Mouse (Mus musculus) liver, embryonic 11.5 days (tissue): ENCODE results near the gene F11r. TPM values are rescaled to one million over a fixed set of nuclear protein-coding genes. Genes with fewer than 3 reads are reported as not detected.

Source experiments
- ATAC-seq: fragments of 200-750 bp; cut with Nextera tagmentation; replicated peaks from 2 replicates; pipeline ENCODE4 v1.8.0; 2017; ENCODE audit warnings: moderate number of reproducible peaks, mild to moderate bottlenecking, moderate TSS enrichment, moderate library complexity; ENCODE audit not compliant: low FRiP score
- DNase-seq: peaks from one replicate; pipeline ENCODE4 v3.0.0-alpha.2; 2017; ENCODE audit warnings: low spot score
- H3K27ac ChIP-seq: fragments of 300-500 bp; sonication (generic); 2 replicates; pipeline ENCODE4 v1.5.1; 2014; ENCODE audit warnings: mild to moderate bottlenecking, low read depth, low read length, control low read depth
- H3K27me3 ChIP-seq: fragments of 300-500 bp; sonication (generic); replicated peaks from 2 replicates; pipeline ENCODE4 v1.6.1; 2014; ENCODE audit warnings: low read length, mixed read lengths; ENCODE audit not compliant: control insufficient read depth, insufficient read depth
- H3K36me3 ChIP-seq: fragments of 300-500 bp; sonication (generic); 2 replicates; pipeline ENCODE4 v1.6.1; 2014; ENCODE audit warnings: mild to moderate bottlenecking, low read length, moderate library complexity, mixed read lengths; ENCODE audit not compliant: control insufficient read depth, insufficient read depth
- H3K4me1 ChIP-seq: fragments of 300-500 bp; sonication (generic); replicated peaks from 2 replicates; pipeline ENCODE4 v1.6.1; 2014; ENCODE audit warnings: low read length, mixed read lengths; ENCODE audit not compliant: control insufficient read depth, insufficient read depth
- H3K4me2 ChIP-seq: fragments of 300-500 bp; sonication (generic); 2 replicates; pipeline ENCODE4 v1.6.1; 2014; ENCODE audit warnings: mild to moderate bottlenecking, control low read depth, moderate library complexity
- H3K4me3 ChIP-seq: fragments of 300-500 bp; sonication (generic); 2 replicates; pipeline ENCODE4 v1.5.1; 2014; ENCODE audit warnings: low read depth, low read length, control low read depth
- H3K9ac ChIP-seq: fragments of 300-500 bp; sonication (generic); 2 replicates; pipeline ENCODE4 v1.6.1; 2014; ENCODE audit warnings: low read depth, low read length, control low read depth
- H3K9me3 ChIP-seq: fragments of 300-500 bp; sonication (generic); 2 replicates; pipeline ENCODE4 v1.6.1; 2016; ENCODE audit warnings: low read length, inconsistent platforms, mixed read lengths; ENCODE audit not compliant: control insufficient read depth
- WGBS: fragments of 180-500 bp; shearing (Covaris S2); extraction: QIAGEN DNeasy Blood & Tissue Kit; methylation state at CpG from one replicate; pipeline ENCODE4 v1.1.7; 2014; 5-methylcytosine and 5-hydroxymethylcytosine counted together
- polyA plus RNA-seq: library from polyadenylated mRNA; unstranded; fragments of >200 nt; fragmentation: Nextera tagmentation; extraction: Ambion mirVana; gene quantifications from 2 replicates; pipeline ENCODE4 v1.2.1, GENCODE M21; 2014

The F11r gene
- polyA plus RNA-seq, 1 experiment from 2014 or later: 47.8 TPM

GRCm38 (mm10) chr1:171425126-171425525 lies 12.2 kb upstream of the F11r start:
- Histone ChIP-seq H3K9me3 (no peaks in the 10 kb centered on the region), H3K4me2 (no peak overlapping the region), H3K27ac (no peak overlapping the region), H3K9ac (no peak overlapping the region), H3K36me3 (no peaks in the 10 kb centered on the region; the same call in 1 of the 2 replicates), H3K4me1 (no peaks in the 10 kb centered on the region; the same call in 1 of the 2 replicates), H3K27me3 (no peaks in the 10 kb centered on the region), H3K4me3 (no peak overlapping the region)
- 49% methylated on average over 4 of the region's 4 CpGs for WGBS
- ATAC-seq (no peak), DNase-seq (no peak)

DNA sequence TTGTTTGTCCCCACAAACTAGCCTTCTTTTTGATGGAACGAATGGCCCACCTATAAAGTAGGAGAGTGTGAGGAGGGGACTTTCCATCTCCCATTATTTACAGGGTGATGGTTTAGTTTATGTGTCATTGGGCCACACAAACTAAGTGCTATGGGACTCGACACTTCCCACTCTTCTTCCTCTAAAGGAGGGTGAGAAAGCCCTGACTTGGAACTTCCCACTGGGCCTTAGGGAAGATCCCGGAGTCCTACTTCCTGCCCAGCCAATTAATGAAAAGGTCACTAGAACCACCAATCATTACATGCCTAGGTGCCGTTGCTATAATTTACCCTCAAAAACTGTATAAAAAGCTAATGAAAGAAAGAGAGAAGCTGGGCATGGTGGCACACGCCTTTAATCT lies 5.2 kb upstream of the F11r start:
- Histone ChIP-seq H3K4me3 (no peak overlapping the region), H3K9me3 (no peaks in the 10 kb centered on the region), H3K27ac (no peak overlapping the region), H3K36me3 (no peaks in the 10 kb centered on the region), H3K4me2 (no peak overlapping the region), H3K4me1 (peaks cover 4% of the 10 kb centered on the region), H3K9ac (no peak overlapping the region), H3K27me3 (peaks cover 1% of the 10 kb centered on the region; the same call in 1 of the 2 replicates)
- ATAC-seq (no peak), DNase-seq (no peak)
- 78% methylated on average over 5 of the region's 5 CpGs for WGBS

GRCm38 (mm10) chr1:171435288-171435814 lies 2.0 kb upstream of the F11r start:
- 49% methylated on average over 7 of the region's 7 CpGs for WGBS
- peaks cover 16% of the 10 kb centered on the region for H3K4me1 ChIP-seq
- H3K36me3 ChIP-seq: no peaks in the 10 kb centered on the region
- H3K4me2 ChIP-seq: no peak overlapping the region
- H3K27ac ChIP-seq: no peak overlapping the region
- no peak overlapping the region for H3K9ac ChIP-seq
- peaks cover 8% of the 10 kb centered on the region for H3K27me3 ChIP-seq
- no peaks in the 10 kb centered on the region for H3K9me3 ChIP-seq
- no peak for DNase-seq
- no peak overlapping the region for H3K4me3 ChIP-seq
- no peak for ATAC-seq

GRCm38 (mm10) chr1:171435974-171436373 lies 1.4 kb upstream of the F11r start:
- ATAC-seq (no peak), DNase-seq (no peak)
- no peaks in the 10 kb centered on the region for H3K36me3 ChIP-seq
- WGBS: 68% methylated on average over 1 of the region's 1 CpGs
- no peaks in the 10 kb centered on the region for H3K9me3 ChIP-seq
- peaks cover 20% of the 10 kb centered on the region for H3K4me1 ChIP-seq
- no peak overlapping the region for H3K9ac ChIP-seq
- peaks cover 8% of the 10 kb centered on the region for H3K27me3 ChIP-seq
- H3K27ac ChIP-seq: no peak overlapping the region
- no peak overlapping the region for H3K4me3 ChIP-seq
- H3K4me2 ChIP-seq: no peak overlapping the region

DNA sequence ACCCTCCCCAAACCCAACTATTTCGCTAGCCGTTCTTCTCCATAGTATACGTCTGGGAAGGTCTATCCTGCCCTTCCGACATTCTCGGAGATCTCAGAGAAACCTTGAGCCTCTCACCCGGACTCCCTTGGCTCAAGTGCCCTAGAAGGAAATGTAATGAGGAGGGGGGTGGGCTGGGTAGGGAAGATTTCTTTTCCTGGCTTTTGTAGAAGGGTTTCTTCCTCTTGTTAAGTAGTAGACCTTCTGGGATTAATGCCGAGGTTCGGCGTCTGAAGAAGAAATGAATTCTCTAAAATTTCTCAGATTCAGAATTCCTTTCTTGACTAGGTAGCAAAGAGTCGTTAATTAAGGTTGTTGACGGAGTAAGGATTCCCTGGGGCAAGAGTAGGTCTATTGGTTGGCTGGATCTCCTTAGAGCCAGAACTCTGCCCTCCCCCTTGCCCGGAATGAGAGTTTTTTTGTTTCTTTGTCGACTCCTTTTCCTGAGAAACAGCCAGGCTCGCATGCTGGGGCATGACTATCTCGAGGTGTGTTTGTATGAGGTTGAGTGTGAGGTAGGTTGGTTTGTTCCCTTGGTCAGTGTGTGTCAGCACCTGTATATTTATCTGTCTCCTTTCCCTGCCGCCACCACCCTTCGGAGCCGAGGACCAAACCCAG lies 807 bp downstream of the F11r start:
- no peak for DNase-seq
- peaks cover 8% of the 10 kb centered on the region for H3K27me3 ChIP-seq
- H3K36me3 ChIP-seq: no peaks in the 10 kb centered on the region
- peak overlapping the region; percentile 85 for H3K4me2 ChIP-seq
- peak overlapping the region; percentile 49; the same call in 1 of the 2 replicates for H3K27ac ChIP-seq
- no peaks in the 10 kb centered on the region for H3K9me3 ChIP-seq
- 3% methylated on average over 18 of the region's 18 CpGs for WGBS
- ATAC-seq: no peak
- H3K9ac ChIP-seq: peak overlapping the region; percentile 31
- peaks cover 29% of the 10 kb centered on the region for H3K4me1 ChIP-seq
- H3K4me3 ChIP-seq: peak overlapping the region; percentile 60

DNA sequence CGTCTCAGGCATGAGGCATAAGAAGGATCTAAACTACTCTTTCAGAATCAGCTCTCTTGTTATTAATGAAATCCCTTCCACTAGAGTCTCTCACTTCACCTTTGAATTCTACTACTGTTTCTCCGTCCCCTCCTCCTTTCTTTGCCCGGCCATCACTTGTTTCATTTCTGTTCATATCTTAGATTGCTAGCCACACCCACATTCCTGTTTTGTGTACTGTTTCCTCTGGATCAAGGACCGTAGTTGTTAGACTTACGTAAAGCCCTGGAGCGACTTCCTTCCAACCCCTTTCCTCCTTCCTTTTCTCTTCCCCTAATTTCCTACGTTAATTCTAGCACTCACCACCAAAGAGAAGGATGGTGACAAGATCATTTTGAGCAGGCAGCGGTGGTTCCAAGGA lies 1.7 kb downstream of the F11r start:
- no peak for ATAC-seq
- DNase-seq: no peak
- Histone ChIP-seq H3K27me3 (peaks cover 8% of the 10 kb centered on the region), H3K36me3 (no peaks in the 10 kb centered on the region), H3K9ac (no peak overlapping the region), H3K9me3 (peaks cover 4% of the 10 kb centered on the region; the same call in 1 of the 2 replicates), H3K4me2 (peak overlapping the region; percentile 85), H3K4me1 (peaks cover 29% of the 10 kb centered on the region), H3K4me3 (peak overlapping the region; percentile 60), H3K27ac (no peak overlapping the region)
- WGBS: 12% methylated on average over 8 of the region's 8 CpGs

DNA sequence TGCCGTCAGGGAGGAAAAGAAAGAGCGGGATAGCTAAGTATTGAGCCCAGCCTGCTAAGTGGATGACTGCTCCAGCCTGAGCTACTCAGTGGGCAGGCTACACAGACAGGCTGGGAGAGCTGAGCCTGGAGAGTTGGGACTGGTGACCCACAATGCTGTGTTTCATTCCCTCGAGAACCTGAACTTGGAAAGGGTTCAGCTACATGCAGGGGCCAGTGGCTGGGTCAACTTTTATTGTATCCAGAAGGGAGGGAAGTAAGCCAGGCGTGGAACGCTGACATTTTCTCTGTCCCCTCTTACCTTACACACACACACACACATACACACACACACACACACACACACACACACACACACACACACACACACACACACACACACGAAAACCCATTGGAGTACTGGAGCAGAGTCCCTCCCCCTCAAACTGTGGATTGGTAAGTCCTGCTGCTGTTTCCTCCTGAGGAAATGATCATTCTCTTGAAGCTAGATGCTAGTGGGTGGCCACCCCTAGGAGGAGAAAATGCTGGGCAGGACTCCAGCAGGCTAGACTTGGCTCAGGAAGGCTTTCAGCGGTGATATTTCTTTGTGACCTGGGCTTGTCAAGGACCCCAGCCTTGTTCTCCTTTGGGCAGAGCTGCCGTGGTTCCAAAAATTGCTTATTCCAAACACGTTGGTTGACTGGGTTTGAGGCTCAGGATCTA lies 2.8 kb downstream of the F11r start:
- peaks cover 8% of the 10 kb centered on the region for H3K27me3 ChIP-seq
- H3K4me1 ChIP-seq: peaks cover 29% of the 10 kb centered on the region
- peaks cover 4% of the 10 kb centered on the region; the same call in 1 of the 2 replicates for H3K9me3 ChIP-seq
- H3K4me3 ChIP-seq: peak overlapping the region; percentile 0
- H3K36me3 ChIP-seq: no peaks in the 10 kb centered on the region
- peak overlapping the region; percentile 85 for H3K4me2 ChIP-seq
- no peak overlapping the region for H3K9ac ChIP-seq
- ATAC-seq (no peak), DNase-seq (no peak)
- H3K27ac ChIP-seq: peak overlapping the region; percentile 60
- WGBS: 24% methylated on average over 9 of the region's 9 CpGs

DNA sequence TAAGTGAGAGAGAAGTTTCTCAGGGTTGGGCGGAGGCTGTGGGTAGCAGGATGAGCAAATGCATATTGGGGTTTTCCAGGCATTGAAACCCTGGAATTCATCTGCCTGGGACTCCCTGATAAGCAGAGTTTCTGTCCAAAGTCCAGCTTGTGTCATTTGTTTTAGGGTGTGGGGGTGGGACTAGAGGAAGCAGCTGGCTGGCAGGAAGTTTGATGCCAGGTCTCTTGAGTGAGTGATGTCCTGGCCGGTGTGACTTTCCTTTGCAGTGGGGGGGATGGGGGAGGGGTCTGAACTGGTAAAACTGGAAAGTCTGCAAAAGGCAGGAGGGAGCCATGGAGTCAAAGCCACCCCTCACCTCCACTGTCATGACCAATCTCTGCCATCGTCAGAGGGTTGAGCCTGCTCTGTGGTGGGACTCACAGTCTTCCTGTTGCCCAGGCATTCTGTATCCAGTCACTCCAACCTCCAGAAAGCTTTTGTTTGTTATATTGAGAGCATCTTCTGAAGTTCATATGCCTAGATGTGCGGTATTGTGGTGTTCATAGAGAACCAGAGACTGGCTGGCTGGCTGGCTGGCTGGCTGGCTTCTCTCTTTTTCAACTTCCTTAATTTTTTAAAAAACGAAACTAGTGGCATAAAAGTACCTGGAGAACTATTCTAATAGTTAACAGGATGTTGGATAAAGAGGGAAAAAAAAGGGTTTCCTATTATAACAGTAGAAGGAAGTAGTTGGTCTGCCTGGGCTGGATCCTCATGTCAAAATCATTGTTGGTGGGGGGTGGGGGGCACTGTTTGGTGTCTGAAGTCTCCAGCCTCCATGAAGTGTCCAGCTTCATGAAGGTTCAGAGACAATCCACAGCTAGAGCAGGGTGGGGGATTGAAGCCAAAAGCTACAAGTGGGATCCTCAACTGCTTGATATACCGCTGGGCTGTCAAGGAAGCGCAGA lies 4.4 kb downstream of the F11r start:
- ATAC-seq: peak; percentile 46
- DNase-seq: peak; percentile 53
- WGBS: 18% methylated on average over 7 of the region's 7 CpGs

More for the DNA sequence above, 4.4 kb downstream of the F11r start:
- Histone ChIP-seq H3K9ac (peak overlapping the region; percentile 26; the same call in 1 of the 2 replicates), H3K27ac (peak overlapping the region; percentile 50), H3K9me3 (peaks cover 4% of the 10 kb centered on the region; the same call in 1 of the 2 replicates), H3K4me3 (no peak overlapping the region), H3K36me3 (no peaks in the 10 kb centered on the region), H3K27me3 (peaks cover 8% of the 10 kb centered on the region), H3K4me2 (peak overlapping the region; percentile 56), H3K4me1 (peaks cover 24% of the 10 kb centered on the region)
